Mouse (Mus musculus) gastrocnemius, adult 8-10 months (tissue): Measurements from ENCODE around the gene Gtse1. TPM values are rescaled to one million over a fixed set of nuclear protein-coding genes. Genes with fewer than 3 reads are reported as not detected.

Source experiments
- DNase-seq, 2 experiments: peaks; one replicate each; pipeline ENCODE4 v3.0.0; 2022; ENCODE audit warnings: low spot score in 2 of 2
- total RNA-seq, 4 experiments: library from RNA; stranded (reverse); gene quantifications; 2 replicates each; pipeline ENCODE4 v1.2.4; 2022

Gene Gtse1
- total RNA-seq, 4 experiments from 2014 or later: 0.13 TPM; not detected in 3

DNA sequence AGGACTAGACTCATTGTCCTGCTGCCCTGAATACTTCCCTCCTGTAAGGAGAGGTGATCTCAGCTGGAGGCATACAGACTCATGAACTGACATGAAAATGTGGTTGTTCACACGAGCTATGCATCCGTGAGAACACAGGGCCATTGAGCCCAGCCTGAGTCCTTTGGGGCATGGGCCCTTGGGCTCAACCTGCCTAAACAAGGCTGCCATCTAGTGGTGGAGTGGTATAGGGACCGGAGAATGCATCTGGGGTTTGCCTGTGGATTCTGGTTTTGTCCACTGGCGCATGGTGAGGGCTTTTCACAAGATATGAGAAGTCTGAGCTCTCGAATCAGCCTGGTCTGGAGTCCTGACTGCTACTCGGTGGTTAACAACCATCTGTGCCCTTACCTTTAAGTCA is 8.2 kb downstream of the Gtse1 start:
- peak; percentile 35 to 47 for DNase-seq

DNA sequence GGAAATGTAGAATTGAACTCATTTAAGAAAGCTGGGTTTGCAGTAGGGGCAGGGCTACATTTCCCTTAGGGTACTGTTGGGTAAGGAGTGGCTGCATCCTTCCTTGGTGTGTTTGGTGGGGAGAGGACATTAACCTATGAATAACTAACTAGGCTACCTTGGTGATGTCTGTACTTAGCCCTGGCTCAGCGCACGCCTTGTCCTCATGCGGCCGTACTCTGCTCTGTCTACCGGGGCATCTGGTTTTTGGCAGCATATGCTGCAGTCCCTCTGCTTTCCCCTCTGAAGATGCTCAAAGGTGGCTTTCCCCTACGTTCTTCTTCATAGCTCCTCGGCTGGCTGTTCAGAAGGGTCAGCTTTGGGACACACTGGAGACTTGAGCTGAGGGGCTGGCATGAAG is 17.8 kb downstream of the Gtse1 start:
- DNase-seq: no peak

- DNase-seq: peak; percentile 77 to 85
Observed at GRCm38 (mm10) chr15:85878848-85879497, 19.4 kb downstream of the Gtse1 start, which contains the start of gene Trmu. Gene Trmu (plus strand): TSS chr15:85879312.

- peak in 1 of 2 experiments; percentile 20 for DNase-seq
Observed at GRCm38 (mm10) chr15:85879498-85879895, 20.0 kb downstream of the Gtse1 start.

DNA sequence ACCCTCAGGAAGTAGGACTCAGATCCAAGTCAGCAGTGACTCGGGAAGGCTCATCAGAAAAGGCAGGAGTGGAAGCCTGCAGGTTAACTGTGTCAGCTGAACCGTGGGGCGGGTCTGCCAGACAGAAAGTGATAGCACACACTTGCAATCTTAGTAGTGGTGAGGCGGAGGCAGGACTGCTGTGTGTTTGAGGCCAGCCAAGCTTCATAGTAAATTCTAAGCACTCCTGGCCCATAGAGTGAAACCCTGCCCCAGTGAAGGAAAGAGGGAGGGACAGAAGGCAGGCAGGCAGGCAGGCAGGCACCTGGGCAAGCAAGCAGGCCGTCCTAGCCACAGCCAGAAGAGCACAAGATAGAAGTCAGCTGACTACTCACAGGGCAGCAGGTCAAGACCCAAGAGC is 26.1 kb downstream of the Gtse1 start:
- peak; percentile 57 to 62 for DNase-seq

DNA sequence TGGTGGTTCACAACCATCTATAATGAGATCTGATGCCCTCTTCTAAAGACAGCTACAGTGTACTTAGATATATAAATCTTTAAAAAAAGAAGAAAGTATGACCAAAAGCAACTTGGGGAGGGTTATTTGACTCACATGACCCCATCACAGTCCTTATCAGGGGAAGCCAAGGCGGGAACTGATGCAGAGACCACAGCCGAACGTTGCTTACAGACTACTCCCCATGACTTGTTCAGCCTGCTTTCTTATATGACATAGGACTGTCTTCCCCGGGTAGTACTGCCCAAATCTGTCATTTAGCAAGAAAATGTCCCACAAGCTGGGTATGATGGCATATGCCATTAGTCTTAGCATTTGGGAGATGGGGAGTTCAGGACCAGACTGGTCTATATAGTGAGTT is 29.7 kb downstream of the Gtse1 start:
- no peak for DNase-seq

DNA sequence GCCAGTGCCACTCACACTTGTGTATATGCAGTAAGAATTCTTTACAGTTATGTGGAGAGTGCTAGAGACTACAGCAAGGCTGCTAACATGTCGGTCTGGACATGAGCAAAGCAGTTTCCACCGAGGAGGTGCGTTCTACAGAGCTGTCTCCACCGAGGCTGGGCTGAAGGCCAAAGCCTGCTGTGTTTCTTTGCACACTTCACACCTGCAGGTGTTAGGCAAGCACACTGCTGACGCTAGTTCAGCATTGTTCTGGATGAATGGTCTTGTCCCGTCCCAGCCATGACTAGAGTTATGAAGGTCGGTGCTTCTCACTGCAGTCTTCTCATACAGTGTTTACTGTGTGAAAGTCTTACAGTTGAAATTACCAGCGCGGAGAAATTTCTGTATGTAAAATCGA is 32.4 kb downstream of the Gtse1 start:
- no peak for DNase-seq

DNA sequence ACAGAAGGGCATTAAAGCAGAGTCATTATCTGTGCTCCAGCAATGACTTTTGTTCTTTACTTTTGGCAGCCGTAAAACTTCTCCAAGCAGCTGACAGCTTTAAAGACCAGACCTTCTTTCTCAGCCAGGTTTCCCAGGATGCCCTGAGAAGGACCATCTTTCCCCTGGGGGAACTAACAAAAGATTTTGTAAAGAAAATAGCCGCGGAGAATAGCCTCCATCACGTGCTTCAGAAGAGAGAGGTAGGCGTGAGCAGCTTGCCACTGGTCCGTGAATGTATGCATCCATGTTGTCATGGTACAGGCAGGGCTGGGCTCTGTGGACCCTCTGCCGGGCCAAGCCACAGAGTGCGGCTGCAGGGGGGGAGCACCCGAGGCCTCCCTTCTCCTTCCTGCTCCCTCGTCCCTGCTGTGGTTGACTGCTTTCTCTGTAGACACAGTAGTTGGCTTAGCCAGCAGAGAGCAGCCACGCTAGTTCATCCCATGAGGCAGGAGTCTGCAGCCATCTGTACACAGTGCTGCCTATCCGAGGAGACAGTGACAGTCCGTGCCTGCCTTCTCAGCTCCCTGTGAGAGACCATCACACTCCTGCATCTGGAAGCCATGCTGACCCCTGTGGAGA is 33.1 kb downstream of the Gtse1 start:
- no peak for DNase-seq

GRCm38 (mm10) chr15:85893871-85894270 is 34.3 kb downstream of the Gtse1 start:
- no peak for DNase-seq

DNA sequence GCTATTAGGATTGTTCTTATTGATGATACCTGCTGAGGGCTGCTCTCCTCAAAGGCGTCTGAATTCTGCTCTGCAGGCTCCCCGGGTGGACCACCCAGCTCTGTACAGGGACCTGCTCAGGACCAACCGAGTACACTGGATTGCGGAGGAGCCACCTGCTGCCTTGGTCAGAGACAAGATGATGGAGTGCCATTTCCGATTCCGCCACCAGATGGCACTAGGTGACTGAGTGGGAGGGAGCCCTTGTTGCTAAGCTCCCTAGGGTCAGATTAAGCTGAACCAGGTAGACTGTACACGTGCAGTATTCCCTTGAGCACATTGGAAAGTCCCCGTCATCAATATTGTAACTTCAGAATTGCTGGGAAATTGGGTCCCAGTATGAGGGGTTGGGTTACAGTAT is 36.7 kb downstream of the Gtse1 start:
- peak; percentile 46 to 52 for DNase-seq

DNA sequence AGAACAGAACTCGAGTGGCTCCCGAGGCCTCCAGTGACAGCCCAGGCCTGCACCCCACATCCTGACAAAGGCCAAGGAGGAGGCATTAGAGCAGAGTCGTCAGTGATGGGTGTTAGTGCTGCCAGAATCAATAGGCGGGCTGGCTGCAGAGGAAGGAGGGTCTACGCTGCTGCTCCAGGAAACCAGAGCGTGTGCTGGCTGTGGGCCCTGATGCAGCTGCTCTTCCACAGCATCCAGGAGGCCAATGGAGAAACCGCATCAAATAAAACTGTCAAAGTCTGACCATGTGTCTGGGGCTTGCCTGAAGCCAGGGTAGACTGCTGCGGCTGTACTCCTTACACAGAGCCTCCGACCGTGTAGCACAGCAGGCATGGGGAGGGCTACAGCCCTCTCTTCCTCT is 37.6 kb downstream of the Gtse1 start:
- DNase-seq: no peak

GRCm38 (mm10) chr15:85899396-85899795 is 39.9 kb downstream of the Gtse1 start:
- DNase-seq: no peak

- no peak for DNase-seq
Observed at GRCm38 (mm10) chr15:85900318-85900717, 40.8 kb downstream of the Gtse1 start.

DNA sequence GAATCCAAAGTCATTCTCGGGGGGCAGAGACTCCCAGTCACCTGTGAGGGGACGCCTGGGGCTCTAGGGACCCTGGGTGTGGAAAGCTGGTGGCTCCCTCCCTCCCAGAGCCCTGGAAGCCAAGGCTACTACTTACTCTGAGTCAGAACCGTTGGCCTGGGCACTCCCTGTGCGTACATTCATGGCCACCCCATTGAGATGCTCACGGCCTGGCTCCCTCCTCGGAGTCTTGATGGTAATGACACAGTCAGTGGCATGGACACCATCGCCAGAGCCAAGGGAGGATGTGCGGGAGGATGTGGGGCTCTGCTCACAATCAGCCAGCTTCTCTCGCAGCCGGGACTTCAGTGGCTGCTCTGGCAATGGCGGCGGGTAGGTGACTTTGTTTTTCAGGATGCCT is 41.3 kb downstream of the Gtse1 start:
- no peak for DNase-seq

- DNase-seq: no peak
Observed at GRCm38 (mm10) chr15:85902505-85902904, 43.0 kb downstream of the Gtse1 start.

DNA sequence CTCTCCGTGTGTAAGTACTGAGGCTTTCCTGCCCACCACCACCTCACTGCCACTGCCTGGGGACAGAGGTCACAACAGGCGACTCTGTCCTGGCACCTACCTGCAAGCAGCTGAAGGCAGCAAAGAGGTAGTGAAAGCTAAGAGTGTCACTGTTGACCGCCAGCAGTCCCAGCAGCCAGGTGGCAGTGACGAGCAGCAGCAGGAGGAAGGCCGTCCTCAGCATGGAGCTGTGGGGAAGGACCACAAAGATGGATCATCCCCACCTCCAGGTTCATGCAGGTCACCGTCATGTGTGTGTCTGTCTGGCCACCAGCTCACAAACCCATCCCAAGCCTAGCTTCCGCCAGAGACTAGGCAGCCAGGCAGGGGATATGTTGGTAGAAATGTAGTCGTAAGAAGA is 44.3 kb downstream of the Gtse1 start:
- DNase-seq: no peak

DNA sequence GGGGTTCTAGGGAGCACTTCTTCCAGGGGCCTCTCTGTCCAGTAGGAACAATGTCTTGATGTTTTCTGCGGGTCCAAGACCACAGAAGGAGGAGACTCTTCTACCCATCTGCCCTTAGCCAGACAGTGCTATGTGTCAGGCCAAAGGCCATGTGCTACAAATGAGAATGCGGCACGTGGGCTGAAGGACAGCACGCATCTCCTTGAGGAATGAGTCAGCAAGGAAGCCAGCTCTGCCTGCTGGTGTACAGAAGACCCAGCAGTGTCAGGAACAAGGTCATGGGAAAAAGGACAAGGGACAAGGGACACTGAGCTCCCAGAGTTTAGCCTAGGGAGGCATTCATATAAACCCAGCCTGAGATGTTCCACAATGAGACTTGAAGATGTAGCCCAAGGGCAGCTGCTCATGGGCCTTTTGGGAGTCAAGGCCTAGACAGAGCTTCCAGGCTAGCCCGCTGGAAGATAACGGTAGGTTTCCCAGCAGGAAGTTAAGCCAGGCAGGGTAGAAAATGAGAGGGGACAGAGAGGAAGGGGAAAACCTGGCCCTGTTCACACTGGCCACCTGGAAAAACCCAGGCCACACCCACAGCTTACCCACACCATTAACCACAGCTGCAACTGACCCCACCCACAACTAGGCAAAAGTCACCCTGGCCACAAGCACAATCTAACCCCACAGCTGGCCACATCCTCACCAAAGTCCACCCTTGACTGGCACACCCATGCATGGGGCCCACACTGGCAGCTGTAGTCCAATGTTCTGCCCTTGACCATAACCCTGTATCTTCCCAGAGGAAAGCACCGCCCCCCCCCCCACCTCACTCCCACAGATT is 49.3 kb downstream of the Gtse1 start:
- DNase-seq: no peak

DNA sequence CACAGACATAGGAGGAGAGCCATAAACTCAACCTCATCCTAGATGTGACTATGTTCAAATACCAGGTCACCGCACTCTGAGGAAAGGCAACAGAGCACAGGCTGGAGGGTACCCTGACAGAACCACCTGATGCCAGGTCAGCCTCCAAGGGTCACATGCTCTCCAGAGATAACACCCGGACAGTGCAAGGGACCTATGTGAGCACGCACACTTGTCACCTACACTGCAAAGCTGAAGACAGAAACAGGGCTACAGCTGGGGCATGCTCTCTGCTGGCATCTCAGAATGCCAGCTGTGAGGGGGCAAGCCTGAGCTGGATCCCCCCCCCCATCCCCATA is 49.9 kb downstream of the Gtse1 start:
- DNase-seq: no peak

GRCm38 (mm10) chr15:85909931-85910330 is 50.4 kb downstream of the Gtse1 start:
- no peak for DNase-seq

- no peak for DNase-seq
Observed at GRCm38 (mm10) chr15:85913605-85914004, 54.1 kb downstream of the Gtse1 start.

DNA sequence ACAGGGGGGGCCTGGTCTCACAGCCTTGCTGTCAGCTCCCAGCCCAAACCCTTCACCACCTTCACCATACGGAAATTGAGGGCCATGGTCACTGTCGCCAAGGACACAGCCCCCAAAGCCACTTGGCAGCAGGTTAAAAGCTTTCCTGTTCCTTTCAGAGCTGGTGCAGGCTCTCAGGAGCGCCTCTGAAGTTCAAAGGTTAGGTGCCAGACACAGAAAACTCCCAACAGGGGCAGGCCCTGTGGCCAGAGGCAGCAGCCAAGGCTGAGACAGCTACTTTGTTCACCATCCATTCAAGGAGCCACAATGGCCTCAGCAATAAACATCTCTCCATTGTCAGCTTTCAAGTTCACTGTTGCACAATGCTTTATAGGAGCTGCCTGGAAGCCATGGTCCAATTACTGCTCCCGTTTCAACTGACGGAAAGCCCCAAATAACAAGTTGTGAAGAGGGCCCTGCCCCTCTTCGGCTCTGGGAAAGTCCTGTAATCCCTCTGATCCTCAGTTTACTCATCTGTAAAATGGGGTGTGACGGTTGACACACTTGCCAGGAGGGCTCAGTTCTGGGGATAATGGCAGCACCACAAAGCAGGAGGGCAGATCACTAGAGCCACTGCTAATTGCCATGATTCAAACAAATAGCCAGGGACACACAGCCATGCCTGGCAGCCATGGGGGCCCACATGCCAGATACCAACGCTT is 59.8 kb downstream of the Gtse1 start:
- DNase-seq: no peak

GRCm38 (mm10) chr15:85919892-85920248 is 60.3 kb downstream of the Gtse1 start:
- no peak for DNase-seq
